Mouse (Mus musculus) liver, postnatal 0 days (tissue): ENCODE results near the gene Slc35e4. TPM values are rescaled to one million over a fixed set of nuclear protein-coding genes. Genes with fewer than 3 reads are reported as not detected.
"Not testable (repeated sequence)": the region's sequence is repeated elsewhere in the genome, so short reads cannot be mapped to it uniquely, and the experiment has no call there.

Experiments
- ATAC-seq: fragments of 200-750 bp; cut with Nextera tagmentation; 2 replicates; pipeline ENCODE4 v1.8.0; 2017; ENCODE audit warnings: mild to moderate bottlenecking, moderate library complexity
- DNase-seq: peaks from one replicate; pipeline ENCODE4 v3.0.0-alpha.2; 2016
- H3K27ac ChIP-seq: fragments of 300-500 bp; sonication (generic); 2 replicates; pipeline ENCODE4 v1.5.1; 2014; ENCODE audit warnings: antibody characterized with exemption, moderate library complexity, mild to moderate bottlenecking, low read depth
- H3K27me3 ChIP-seq: fragments of 300-500 bp; sonication (generic); 2 replicates; pipeline ENCODE4 v1.6.1; 2014; ENCODE audit warnings: low read length, control low read depth, mixed read lengths; ENCODE audit not compliant: insufficient read depth
- H3K36me3 ChIP-seq: fragments of 300-500 bp; sonication (generic); replicated peaks from 2 replicates; pipeline ENCODE4 v1.6.1; 2014; ENCODE audit warnings: mild to moderate bottlenecking, control low read depth, low read length, moderate library complexity, mixed read lengths; ENCODE audit not compliant: insufficient read depth
- H3K4me1 ChIP-seq: fragments of 300-500 bp; sonication (generic); 2 replicates; pipeline ENCODE4 v1.6.1; 2014; ENCODE audit warnings: antibody characterized with exemption, mild to moderate bottlenecking, control low read depth; ENCODE audit not compliant: insufficient read depth
- H3K4me2 ChIP-seq: fragments of 300-500 bp; sonication (generic); 2 replicates; pipeline ENCODE4 v1.6.1; 2014; ENCODE audit warnings: low read depth, mild to moderate bottlenecking, low read length, moderate library complexity, mixed read lengths
- H3K4me3 ChIP-seq: fragments of 300-500 bp; sonication (generic); 2 replicates; pipeline ENCODE4 v1.5.1; 2014; ENCODE audit warnings: low read depth, low read length
- H3K9ac ChIP-seq: fragments of 300-500 bp; sonication (generic); replicated peaks from 2 replicates; pipeline ENCODE4 v1.6.1; 2014; ENCODE audit warnings: mild to moderate bottlenecking, moderate library complexity
- H3K9me3 ChIP-seq: fragments of 300-500 bp; sonication (generic); 2 replicates; pipeline ENCODE4 v1.6.1; 2016; ENCODE audit warnings: mild to moderate bottlenecking, control low read depth, low read length, mixed read lengths
- CTCF ChIP-seq: sonication (generic); IDR thresholded peaks from 2 replicates; pipeline ENCODE4 v1.5.1; 2016; ENCODE audit warnings: antibody characterized with exemption, low read depth
- EP300 ChIP-seq: IDR thresholded peaks from 2 replicates; pipeline ENCODE4 v1.6.1; 2016; ENCODE audit warnings: antibody characterized with exemption, low read depth, mild to moderate bottlenecking
- WGBS: fragments of 180-500 bp; shearing (Covaris S2); extraction: QIAGEN DNeasy Blood & Tissue Kit; methylation state at CpG from one replicate; pipeline ENCODE4 v1.1.7; 2014; ENCODE audit not compliant: insufficient replicate concordance; 5-methylcytosine and 5-hydroxymethylcytosine counted together
- polyA plus RNA-seq: library from polyadenylated mRNA; unstranded; fragments of >200 nt; fragmentation: Nextera tagmentation; extraction: Ambion mirVana; gene quantifications from 2 replicates; pipeline ENCODE4 v1.2.1, GENCODE M21; 2015

Gene Slc35e4
- polyA plus RNA-seq = 0.43 and 0.46 TPM in 2 replicates

GRCm38 (mm10) chr11:3914109-3914840, at the start of gene Slc35e4:
Slc35e4 (minus strand) TSS chr11:3914664.
- peaks cover 17% of the 10 kb centered on the region for H3K4me1 ChIP-seq
- H3K27me3 ChIP-seq = peaks cover 26% of the 10 kb centered on the region
- H3K4me2 ChIP-seq = peak within 1 kb of the TSS; percentile 84
- peak within 1 kb of the TSS; percentile 59 for H3K4me3 ChIP-seq
- peak within 1 kb of the TSS; percentile 41 for H3K9ac ChIP-seq
- DNase-seq (peak; percentile 85), ATAC-seq (peak; percentile 72)
- H3K36me3 ChIP-seq = 0 out of 2 replicates have a peak, but pooled peaks cover 4% of the 10 kb centered on the region
- TF ChIP-seq CTCF (peak; percentile 90), EP300 (no peak)
- H3K9me3 ChIP-seq = no peaks in the 10 kb centered on the region
- WGBS = 1% methylated on average over 28 of the region's 28 CpGs
- H3K27ac ChIP-seq = 0 out of 2 replicates have a peak within 1 kb of the TSS, but pooled peaks have one; percentile 39

- WGBS = under 1% methylated on average over 31 of the region's 31 CpGs
- Histone ChIP-seq H3K4me1 (peaks cover 8% of the 10 kb centered on the region), H3K4me2 (peak within 1 kb of the TSS; percentile 84), H3K4me3 (peak within 1 kb of the TSS; percentile 70), H3K9me3 (no peaks in the 10 kb centered on the region), H3K27me3 (no peaks in the 10 kb centered on the region), H3K36me3 (peaks cover 12% of the 10 kb centered on the region), H3K9ac (peak within 1 kb of the TSS; percentile 74), H3K27ac (peak within 1 kb of the TSS; percentile 86)
- peak; percentile 95 for ATAC-seq
- TF ChIP-seq CTCF (no peak), EP300 (peak; percentile 93)
- DNase-seq = peak; percentile 83
Measured at GRCm38 (mm10) chr11:3963610-3964415, 49.3 kb upstream of the Slc35e4 start, which contains the start of gene Pes1. Pes1 (plus strand) TSS chr11:3963975.

GRCm38 (mm10) chr11:3963155-3963554, 48.7 kb upstream of the Slc35e4 start:
- WGBS = 78% methylated on average over 10 of the region's 10 CpGs

GRCm38 (mm10) chr11:3961761-3962160, 47.3 kb upstream of the Slc35e4 start:
- no peak for ATAC-seq
- WGBS = 67% methylated on average over 3 of the region's 3 CpGs
- H3K4me3 ChIP-seq = no peak overlapping the region
- no peak for DNase-seq
- H3K9ac ChIP-seq = no peak overlapping the region
- TF ChIP-seq CTCF (no peak), EP300 (no peak)
- no peak overlapping the region for H3K27ac ChIP-seq
- no peak overlapping the region for H3K4me2 ChIP-seq
- H3K4me1 ChIP-seq = peaks cover 8% of the 10 kb centered on the region
- H3K9me3 ChIP-seq = no peaks in the 10 kb centered on the region
- no peaks in the 10 kb centered on the region for H3K27me3 ChIP-seq
- no peaks in the 10 kb centered on the region for H3K36me3 ChIP-seq

More at GRCm38 (mm10) chr11:3963155-3963554, 48.7 kb upstream of the Slc35e4 start:
- no peak for TF ChIP-seq CTCF
- no peak for TF ChIP-seq EP300
- H3K36me3 ChIP-seq = peaks cover 9% of the 10 kb centered on the region
- DNase-seq (no peak), ATAC-seq (peak; percentile 31)
- H3K4me3 ChIP-seq = peak overlapping the region; percentile 70
- peak overlapping the region; percentile 84 for H3K4me2 ChIP-seq
- H3K9me3 ChIP-seq = no peaks in the 10 kb centered on the region
- H3K27ac ChIP-seq = 0 out of 2 replicates have a peak overlapping the region, but pooled peaks have one; percentile 1
- peaks cover 8% of the 10 kb centered on the region for H3K4me1 ChIP-seq
- H3K9ac ChIP-seq = no peak overlapping the region
- H3K27me3 ChIP-seq = no peaks in the 10 kb centered on the region

GRCm38 (mm10) chr11:3960901-3961300, 46.4 kb upstream of the Slc35e4 start:
- H3K9me3 ChIP-seq = no peaks in the 10 kb centered on the region
- peaks cover 8% of the 10 kb centered on the region for H3K4me1 ChIP-seq
- TF ChIP-seq CTCF (no peak), EP300 (no peak)
- DNase-seq (no peak), ATAC-seq (no peak)
- no peak overlapping the region for H3K4me2 ChIP-seq
- no peak overlapping the region for H3K9ac ChIP-seq
- H3K4me3 ChIP-seq = no peak overlapping the region
- H3K27ac ChIP-seq = no peak overlapping the region
- H3K27me3 ChIP-seq = no peaks in the 10 kb centered on the region
- whole genome bisulfite sequencing = 39% methylated on average over 2 of the region's 2 CpGs
- no peaks in the 10 kb centered on the region for H3K36me3 ChIP-seq

- not testable (repeated sequence) for H3K27me3 ChIP-seq, H3K27ac ChIP-seq, H3K9ac ChIP-seq, H3K4me1 ChIP-seq, H3K4me2 ChIP-seq, ATAC-seq, DNase-seq, H3K4me3 ChIP-seq, H3K9me3 ChIP-seq, H3K36me3 ChIP-seq
- 59% methylated on average over 4 of the region's 4 CpGs for WGBS
Measured at GRCm38 (mm10) chr11:3955371-3955770, 40.9 kb upstream of the Slc35e4 start.

- not testable (repeated sequence) for H3K4me3 ChIP-seq, H3K9ac ChIP-seq, H3K27ac ChIP-seq, ATAC-seq, DNase-seq, H3K9me3 ChIP-seq, H3K27me3 ChIP-seq, H3K36me3 ChIP-seq, H3K4me1 ChIP-seq, H3K4me2 ChIP-seq
- 85% methylated on average over 5 of the region's 5 CpGs for WGBS
Measured at GRCm38 (mm10) chr11:3954876-3955275, 40.4 kb upstream of the Slc35e4 start.
